Mouse (Mus musculus): ENCODE measurements around the gene Alox15.

Gene Alox15

DNA sequence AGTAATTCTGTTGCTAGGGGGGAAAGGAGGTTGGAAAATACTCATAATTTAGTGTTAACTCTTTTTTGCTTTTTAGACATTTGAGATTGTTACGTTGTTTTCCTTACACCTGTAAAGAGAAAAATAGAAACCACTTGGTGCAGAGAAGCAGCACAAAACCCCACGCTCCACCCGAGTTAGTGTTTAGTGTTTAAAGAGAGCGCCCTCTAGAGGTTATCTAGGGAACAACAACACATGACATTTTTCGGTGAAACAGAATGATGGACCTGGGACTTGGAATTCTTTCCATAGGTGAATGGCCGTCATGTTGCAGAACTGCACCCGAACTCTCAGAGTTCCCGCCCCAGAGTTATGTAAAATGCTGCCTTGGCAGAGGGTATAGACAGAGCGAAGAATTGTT lies 42.5 kb downstream of the Alox15 start:
- in situ Hi-C loops (cut with MseI, MboI): loop anchor here in 1 of 2 experiments (5.0 kb wide), 1 partner anchor 62 kb away; no protein-coding TSS in a partner anchor

- in situ Hi-C loops (cut with MseI, MboI): loop anchor here in 1 of 2 experiments (5.0 kb wide), 1 partner anchor 61 kb away; no protein-coding TSS in a partner anchor
Observed at GRCm38 (mm10) chr11:70308296-70308695, 43.5 kb downstream of the Alox15 start.

DNA sequence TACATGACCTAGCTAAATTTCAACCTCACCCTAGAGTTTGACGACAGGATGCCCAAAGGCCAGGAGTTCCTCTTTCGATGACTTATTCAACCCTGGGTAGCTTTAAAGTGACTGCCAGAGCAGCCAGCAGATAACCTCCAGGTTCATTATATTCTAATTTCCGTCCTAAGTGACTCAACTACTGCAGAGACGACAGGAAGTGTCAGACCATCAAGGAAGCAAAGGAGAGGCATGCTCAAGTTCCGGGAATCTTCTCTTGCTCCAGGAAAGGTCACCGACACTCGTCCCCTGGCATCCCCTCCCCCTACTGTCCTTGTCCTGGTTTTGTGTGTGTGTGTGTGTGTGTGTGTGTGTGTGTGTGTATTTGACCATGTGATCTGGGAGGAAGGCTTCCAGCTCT lies 45.7 kb downstream of the Alox15 start:
- in situ Hi-C loops (cut with MseI, MboI): loop anchor here in 1 of 2 experiments (5.0 kb wide), 1 partner anchor 59 kb away; no protein-coding TSS in a partner anchor

DNA sequence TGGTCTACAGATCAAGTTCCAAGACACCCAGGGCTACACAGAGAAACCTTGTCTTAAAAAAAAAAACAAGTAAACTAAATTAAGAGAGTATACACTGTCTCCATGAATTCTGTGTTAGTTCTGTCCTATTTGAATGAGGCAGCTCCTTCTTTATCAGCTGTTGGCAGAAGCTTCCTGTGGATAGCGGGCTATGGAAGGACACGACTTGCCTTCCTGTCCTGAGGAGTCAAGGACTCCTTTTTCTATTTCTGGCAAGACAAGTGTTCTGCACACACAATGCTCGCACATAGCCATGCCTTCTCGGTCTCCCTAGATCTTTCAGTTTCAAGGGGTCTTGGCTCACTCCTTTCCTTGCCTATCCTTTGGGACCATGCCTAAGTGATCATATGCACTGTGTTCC lies 49.5 kb downstream of the Alox15 start:
- in situ Hi-C loops (cut with MseI, MboI): no loop called here

- in situ Hi-C loops (cut with MseI, MboI): no loop called here
Observed at GRCm38 (mm10) chr11:70297836-70298454, 53.9 kb downstream of the Alox15 start.

GRCm38 (mm10) chr11:70297405-70297804 lies 54.4 kb downstream of the Alox15 start:
- in situ Hi-C loops (cut with MseI, MboI): no loop called here
